Mouse (Mus musculus): ENCODE results near the gene Akap11.

GRCm38 (mm10) chr14:78496691-78497090 lies 39.9 kb downstream of the Akap11 start:
- TF ChIP-seq CTCF (IDR thresholded peaks at IDR 0.05; ENCODE audit: low read depth): no peak
- no peak for TF ChIP-seq EP300 (optimal IDR thresholded peaks at IDR 0.05)

Data from stomach, postnatal 0 days (tissue).